Mouse (Mus musculus) heart, adult 11 months (tissue): Measurements from ENCODE around the gene Il6.
A peak's percentile ranks its signal among the peaks of the same experiment; 100 is the strongest.
"Not testable (repeated sequence)": the region's sequence is repeated elsewhere in the genome, so short reads cannot be mapped to it uniquely, and the experiment has no call there.

Experiments
- DNase-seq: peaks from one replicate; pipeline ENCODE4 v3.0.0; 2022

The Il6 gene

DNA sequence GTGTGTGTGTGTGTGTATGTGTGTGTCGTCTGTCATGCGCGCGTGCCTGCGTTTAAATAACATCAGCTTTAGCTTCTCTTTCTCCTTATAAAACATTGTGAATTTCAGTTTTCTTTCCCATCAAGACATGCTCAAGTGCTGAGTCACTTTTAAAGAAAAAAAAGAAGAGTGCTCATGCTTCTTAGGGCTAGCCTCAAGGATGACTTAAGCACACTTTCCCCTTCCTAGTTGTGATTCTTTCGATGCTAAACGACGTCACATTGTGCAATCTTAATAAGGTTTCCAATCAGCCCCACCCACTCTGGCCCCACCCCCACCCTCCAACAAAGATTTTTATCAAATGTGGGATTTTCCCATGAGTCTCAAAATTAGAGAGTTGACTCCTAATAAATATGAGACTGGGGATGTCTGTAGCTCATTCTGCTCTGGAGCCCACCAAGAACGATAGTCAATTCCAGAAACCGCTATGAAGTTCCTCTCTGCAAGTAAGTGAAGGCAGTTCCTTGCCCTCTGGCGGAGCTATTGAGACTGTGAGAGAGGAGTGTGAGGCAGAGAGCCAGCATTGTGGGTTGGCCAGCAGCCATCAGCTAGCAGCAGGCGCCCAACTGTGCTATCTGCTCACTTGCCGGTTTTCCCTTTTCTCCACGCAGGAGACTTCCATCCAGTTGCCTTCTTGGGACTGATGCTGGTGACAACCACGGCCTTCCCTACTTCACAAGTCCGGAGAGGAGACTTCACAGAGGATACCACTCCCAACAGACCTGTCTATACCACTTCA, at the start of gene Il6:
TSS of gene Il6 (plus strand) at position 389 of the 778 bp plus-strand sequence.
- peak; percentile 98 for DNase-seq

DNA sequence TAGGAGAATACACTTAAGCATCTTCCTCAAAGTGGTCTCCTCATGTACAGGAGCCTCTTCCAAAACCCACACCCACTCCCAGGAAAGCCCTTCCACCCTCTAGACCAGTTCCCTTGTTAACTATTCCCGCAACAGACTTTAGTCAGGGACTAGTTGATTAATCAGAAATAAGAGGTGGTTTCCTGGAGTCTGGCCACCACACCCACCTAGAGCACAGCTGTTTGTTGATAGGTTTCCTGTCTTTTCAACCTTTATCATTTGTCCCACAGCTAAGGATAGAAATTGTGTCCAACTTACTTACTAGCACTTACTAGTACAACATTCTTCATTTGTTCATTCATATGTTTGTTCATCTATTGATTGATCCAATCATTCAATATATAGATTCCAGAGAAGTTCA, 49.4 kb upstream of the Il6 start:
- DNase-seq: no peak

DNA sequence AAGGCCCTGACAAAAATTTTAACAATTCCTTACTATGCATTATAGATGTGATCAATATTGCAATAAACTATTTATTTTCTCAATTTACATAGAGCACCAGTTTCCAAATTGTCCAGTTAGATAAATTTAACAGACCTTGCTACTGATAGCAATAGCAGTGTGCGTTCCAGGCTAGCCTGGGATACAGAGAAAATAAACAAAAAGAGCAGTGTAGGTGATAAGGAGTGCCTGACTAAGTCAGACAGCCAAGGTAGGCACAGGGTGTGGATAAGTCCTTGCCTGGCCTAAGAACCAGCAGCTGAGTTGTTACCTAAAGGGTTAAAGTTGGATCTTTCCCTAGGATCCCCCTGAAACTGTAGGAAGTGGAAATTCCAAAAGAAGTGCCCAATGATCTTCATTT, 42.7 kb upstream of the Il6 start:
- DNase-seq: no peak

DNA sequence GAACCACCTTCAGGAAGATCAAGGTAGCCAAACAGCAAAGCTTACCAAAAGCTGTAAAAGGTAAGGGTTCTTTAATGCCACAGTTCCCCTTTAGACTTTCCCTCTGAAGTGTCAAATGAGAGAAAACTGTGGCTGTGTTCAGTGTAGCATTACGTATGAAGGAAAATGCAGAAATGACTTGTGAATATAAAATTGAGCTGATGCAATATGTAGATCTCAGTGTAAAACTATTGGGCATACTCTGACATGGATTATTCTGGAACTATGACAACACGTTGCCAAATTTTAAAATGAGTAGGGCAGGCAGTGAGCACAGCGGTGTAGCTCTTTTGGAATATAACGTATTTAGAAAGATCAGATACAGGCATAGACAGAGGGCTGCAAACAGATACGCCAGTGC, 40.1 kb upstream of the Il6 start:
- DNase-seq: no peak

DNA sequence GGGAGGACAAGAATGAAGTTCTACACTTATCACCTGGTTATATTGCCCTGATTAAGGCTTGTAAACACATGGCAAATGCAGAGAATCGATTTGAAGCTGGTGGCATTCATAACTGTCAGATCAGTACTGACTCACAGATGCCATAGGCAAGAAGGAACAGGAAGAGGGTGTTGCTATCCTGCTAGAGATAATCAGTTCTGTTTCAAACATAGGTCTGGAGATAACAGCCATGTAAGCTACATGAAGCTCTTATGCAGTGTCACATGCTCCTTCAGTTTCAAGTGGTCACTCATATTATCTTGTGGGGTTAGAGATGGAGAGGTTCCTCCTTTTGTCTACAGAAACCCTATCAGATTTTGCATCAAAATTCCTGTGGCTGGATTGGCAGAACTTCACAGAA, 39.4 kb upstream of the Il6 start:
- DNase-seq: no peak

DNA sequence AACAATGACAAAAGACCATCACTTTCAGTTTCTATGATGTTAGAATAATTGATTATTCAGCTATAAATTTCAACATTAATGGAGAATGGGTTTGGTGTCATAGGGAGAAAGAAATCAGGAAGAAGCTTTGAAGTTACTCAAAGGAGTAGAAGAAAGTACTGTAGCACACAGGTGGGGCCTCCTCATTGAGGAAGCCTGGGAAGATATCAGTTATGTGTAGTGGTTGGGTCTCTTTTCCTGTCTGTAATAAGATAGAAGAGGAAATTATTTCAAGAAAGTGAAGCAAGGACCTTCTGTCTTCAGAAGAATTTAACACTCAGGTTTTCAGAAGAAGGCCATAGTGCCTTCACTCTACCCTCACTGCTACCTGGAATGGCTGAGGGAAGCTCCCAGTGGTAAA, 38.8 kb upstream of the Il6 start:
- no peak for DNase-seq

DNA sequence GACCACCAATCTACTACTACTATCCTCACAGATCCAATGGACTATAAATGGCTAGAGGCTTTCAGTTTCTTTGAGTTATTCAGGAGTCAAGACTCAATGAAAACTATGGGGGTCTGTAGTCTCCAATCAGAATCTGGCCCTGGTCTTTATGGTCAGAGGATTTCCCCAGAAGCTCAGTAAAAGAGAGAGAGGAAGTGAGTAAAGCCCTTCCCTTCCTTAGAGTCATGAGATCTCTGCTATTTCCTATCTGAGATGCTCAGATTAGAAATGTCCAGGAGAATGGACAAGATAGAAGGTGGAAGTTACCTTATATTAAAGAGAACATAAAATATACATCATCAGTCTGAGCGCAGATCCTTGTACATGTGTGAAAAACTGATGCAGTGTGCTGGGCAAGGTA, 19.3 kb upstream of the Il6 start:
- no peak for DNase-seq

DNA sequence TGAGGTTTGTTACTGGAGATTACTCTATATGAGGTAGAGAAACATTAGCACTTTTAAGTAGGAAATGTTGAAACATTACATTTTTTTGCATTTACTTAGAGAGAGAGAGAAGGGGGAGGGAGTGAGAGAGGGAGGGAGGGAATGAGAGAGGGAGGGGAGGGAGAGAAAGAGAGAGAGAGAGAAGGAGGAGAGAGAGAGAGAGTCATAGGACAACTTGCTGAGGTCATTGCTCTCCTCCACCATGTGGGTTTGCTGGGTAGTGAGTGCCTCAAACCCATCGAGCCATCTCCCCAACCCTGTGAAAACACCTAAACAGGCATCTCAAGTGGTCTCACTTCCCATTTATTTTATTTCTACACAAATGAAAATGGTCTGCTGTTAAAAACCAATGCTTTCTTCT, 18.6 kb upstream of the Il6 start:
- DNase-seq: no peak

DNA sequence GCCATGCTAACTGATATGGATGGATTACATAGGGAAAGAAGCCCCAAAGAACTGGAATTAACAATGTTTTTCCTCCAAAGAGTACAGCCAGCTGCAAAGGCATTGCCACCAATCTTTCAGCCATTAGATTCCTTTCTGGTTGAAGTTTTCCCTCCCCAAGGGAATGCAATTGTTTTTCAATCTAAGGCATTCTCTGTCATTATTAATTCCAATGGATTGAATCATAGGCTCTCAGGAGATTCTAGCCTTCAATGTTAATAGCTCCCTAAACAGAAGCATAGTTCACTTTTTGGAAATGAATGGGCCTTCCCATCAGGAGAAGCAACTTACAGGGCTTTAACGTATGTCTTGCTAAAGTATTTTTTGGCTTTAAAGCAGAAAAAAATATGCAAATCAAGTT, 15.6 kb upstream of the Il6 start:
- no peak for DNase-seq

DNA sequence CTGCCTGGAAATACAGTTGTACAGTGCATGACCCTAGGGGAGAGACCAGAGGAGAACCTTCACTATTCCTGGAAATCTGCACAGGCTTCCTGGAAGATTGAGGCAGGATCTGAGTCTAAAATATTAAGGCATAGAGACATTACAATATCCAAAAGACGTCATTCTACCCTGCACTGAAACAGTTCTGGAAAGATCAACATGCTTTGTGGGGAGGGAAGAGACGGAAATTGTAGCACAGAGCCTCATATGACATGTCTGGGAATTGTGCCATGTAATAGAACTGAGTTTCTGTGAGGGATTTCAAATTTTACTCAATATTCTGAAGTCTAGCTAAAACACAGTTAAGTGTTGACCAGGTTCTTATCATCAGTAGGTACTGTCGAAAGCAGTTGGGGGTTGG, 12.0 kb upstream of the Il6 start:
- no peak for DNase-seq

DNA sequence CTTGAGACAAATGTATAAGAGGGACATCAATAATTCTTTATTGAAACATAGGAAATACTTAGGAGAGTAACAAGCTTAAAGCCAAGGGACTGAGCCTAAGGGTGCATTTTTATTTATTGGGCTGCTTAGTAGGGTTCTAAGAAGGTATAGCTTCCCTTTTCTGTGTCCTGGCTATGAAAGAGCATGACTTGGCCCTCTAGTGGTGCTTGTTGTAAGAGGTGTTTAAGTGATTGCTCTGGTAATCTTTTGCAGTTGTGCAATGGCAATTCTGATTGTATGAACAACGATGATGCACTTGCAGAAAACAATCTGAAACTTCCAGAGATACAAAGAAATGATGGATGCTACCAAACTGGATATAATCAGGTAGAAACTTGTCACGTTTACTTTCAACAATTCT, 1.7 kb downstream of the Il6 start:
- DNase-seq: no peak

DNA sequence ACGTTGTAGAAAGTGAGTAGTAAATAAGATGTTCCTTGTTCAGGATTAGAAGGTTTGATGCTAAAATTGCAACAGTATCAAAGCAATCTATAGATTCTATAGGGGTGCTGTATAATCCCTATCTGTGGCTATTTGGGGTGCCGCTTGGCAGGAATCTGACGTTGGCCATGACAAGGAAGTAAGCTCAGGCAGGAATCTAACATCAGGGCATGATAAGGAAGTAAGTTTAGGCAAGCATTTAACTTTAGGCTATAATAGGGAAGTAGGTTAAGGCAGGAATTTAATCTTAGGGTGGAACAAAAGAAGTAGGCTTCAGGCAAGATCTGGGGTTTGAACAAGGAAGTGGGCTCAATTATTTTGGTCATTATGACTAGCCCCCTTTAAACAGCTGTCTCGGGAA, 22.9 kb downstream of the Il6 start:
- not testable (repeated sequence) for DNase-seq

DNA sequence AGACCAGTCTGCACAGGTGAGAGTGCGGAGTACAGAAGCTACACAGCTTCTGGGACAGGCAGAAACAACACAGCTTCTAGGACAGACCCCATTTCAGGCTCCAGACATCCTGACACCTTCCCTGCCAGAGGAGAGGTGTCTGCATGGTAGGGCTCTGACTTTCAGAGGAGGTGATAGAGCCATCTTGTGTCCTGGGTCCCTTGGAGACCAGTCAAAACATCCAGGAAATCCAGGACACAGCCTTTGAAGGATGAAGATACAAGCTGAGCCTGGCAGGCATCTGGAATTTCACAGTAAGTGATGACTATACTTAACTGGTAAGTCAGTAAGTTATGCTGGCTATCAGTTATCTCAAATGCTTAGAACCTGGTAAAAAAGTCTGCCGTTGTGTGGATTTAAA, 24.2 kb downstream of the Il6 start:
- not testable (repeated sequence) for DNase-seq

DNA sequence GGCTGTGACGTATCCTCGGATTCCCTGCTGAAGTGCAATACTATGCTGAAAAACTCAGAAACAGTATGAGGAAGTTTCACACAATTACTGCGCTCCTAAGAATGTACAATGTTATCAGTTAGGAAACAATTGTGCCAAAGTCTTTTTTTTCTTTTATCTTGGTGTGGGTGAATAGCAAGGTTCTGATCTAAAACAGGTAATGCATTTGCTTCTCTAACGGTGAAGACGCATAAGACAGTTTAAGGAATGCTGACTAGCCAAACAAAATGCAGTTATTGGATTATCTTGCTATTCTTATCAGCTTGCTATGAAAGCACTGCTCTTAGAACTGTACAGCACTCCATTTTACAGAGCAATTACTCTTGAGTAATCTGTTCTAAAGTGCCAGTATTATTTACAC, 26.4 kb downstream of the Il6 start:
- DNase-seq: not testable (repeated sequence)

DNA sequence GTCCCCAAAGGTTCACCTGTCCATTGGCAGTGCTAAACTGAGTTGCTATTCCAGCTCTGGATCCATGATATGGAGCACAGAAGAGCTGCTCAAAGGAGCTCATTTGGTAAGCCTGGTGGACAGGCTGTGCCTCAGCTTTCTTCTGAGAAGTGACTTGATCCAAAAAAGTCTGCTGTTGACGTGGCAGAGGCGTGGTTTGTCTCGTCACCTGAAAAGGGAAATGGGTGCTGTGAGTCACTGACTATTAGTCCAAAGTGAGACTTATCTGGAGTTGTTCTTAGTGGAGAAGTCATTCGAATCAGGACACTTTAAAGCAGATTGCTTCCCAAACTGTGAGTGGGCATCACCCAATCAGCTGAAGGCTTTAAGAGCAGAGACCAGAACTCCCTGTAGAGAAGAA, 26.9 kb downstream of the Il6 start:
- DNase-seq: not testable (repeated sequence)

DNA sequence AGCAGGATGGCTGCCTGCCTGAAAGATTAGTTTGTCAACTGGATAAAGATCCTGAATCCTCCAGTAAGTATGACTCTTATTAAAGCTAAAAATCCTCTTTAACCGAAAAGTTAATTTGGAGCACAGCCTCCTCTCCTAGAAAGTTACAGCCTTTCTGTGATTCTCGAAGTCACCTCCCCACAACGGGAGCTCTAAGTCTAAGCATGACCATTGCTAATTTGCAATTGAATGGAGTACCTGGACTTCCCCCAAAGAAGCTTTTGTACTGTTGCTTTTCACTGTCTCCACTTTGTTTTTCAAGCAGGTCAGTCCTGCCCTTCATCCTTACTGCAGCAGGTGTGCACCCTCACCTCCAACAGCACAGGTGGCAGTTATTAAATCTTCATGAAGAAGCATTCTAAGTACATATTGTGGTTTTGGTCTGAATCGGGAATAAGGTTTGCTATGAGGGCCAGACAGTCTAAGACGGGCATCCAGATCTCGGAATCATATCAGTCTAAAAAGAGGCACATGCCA, 45.4 kb downstream of the Il6 start:
- no peak for DNase-seq

DNA sequence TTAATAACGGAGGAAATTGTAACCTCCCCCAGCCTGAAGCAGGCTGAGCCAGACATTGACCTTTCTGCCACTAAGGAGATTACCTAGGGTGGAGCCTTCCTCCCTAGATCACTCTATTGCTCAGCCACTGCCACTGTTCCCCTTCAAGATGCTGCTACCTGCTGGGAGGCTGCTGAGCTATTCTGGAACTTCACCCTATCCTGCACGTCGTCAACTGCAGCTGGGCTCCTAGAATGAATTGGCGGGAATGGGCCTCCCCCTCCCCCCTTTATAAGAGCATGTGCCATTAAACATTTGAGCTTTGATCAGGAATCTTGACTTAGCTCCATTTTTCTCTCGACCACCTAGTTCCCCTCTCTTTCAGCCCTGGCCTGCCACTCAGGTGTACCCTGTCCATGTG, 46.7 kb downstream of the Il6 start:
- peak; percentile 35 for DNase-seq

DNA sequence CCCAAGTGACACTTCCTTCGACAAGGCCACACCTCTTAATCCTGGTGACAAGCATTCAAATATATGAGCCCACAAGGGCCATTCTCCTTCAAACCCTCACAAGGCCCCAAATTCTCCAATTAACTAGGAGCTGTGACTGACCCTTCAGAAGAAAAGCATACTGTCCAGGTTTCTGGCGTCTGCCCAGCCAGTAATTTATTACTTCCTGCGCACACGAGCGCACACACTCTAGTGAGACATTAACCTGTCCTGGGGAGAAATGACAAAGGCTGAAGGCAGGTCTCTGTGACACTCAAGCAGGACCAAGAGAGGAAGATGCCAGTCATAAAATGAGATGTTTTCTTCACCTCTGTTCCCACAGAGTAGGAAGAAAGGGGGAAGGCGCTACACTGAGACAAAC, 54.8 kb downstream of the Il6 start:
- no peak for DNase-seq
